In the genomic region with DNA sequence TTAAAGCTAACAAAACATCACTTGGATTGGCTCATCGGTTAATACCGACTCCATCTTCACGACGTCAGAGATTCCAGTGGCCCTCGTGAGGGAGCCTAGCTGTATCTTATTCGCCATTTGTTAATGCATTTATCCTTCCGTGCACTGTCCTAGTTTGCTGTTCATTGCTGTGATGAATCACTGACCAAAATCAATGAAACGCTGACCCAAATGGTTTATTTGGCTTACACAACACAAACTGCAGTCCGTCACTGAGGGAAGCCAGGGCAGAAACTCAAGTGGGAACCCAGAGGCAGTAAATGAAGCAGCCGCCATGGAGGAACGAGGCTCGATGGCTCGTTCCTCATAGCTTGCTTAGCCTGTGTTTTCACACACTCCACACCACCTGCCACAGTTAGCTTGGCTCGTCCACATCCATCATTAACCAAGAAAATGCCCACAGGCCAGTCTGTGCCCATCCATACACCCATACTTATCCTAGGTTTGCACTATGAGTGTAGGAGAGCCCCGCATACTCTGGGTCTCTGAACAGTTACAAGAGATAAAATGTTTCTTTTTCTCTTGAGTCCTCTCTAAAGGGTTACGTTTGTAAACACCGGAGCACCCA, we compare ENCODE assay signal across 26 mouse cellular contexts.
DNase-seq lines count a peak whose midpoint lies in the region; ATAC-seq and TF ChIP-seq lines count a peak whose summit lies in the region.
"Had no signal": no experiment of that assay in that cellular context is flagged by ENCODE, and none has a peak within 500 bp of the region (broad histone marks: within the 10 kb centered on the region; RNA-seq: fewer than 3 reads in every experiment).

No protein-coding gene starts in this region.

- peak; percentile 24; the same call in 1 of the 2 replicates for ATAC-seq in frontal cortex, adult (ENCODE audit: low TSS enrichment)
- no peak for ATAC-seq in liver, postnatal 0 days
- no peak for ATAC-seq in midbrain, embryonic 16.5 days
- ATAC-seq: intestine, embryonic 15.5 days had no signal

- H3K36me3 ChIP-seq in liver, adult 2 months (ENCODE audit: control insufficient read depth, insufficient read depth, low read length) = no peaks in the 10 kb centered on the region
- no peaks in the 10 kb centered on the region for H3K36me3 ChIP-seq in liver, postnatal 0 days (replicated peaks; ENCODE audit: insufficient read depth, low read length)
- no peaks in the 10 kb centered on the region for H3K36me3 ChIP-seq in midbrain, embryonic 16.5 days (ENCODE audit: control insufficient read depth, insufficient read depth, low read length)
- H3K36me3 ChIP-seq: embryonic facial prominence, embryonic 12.5 days; G1E; heart, embryonic 12.5 days; hindbrain, embryonic 10.5 days; intestine, embryonic 15.5 days; limb, embryonic 13.5 days; liver, embryonic 13.5 days had no signal

- no peaks in the 10 kb centered on the region for H3K27me3 ChIP-seq in liver, adult 2 months (ENCODE audit: control insufficient read depth, insufficient read depth, low read length)
- H3K27me3 ChIP-seq in liver, postnatal 0 days (ENCODE audit: insufficient read depth, low read length) = no peaks in the 10 kb centered on the region
- no peaks in the 10 kb centered on the region for H3K27me3 ChIP-seq in midbrain, embryonic 16.5 days (ENCODE audit: control insufficient read depth, insufficient read depth, low read depth, low read length)
- H3K27me3 ChIP-seq: CH12.LX; embryonic facial prominence, embryonic 12.5 days; heart, embryonic 12.5 days; intestine, embryonic 15.5 days; limb, embryonic 13.5 days; liver, embryonic 13.5 days; megakaryocyte, embryonic 14.5 days had no signal

- H3K9ac ChIP-seq in liver, adult 2 months (ENCODE audit: low read depth, low read length) = no peak overlapping the region
- no peak overlapping the region for H3K9ac ChIP-seq in liver, postnatal 0 days (replicated peaks)
- H3K9ac ChIP-seq in midbrain, embryonic 16.5 days (ENCODE audit: low read depth, low read length) = no peak overlapping the region
- H3K9ac ChIP-seq: embryonic facial prominence, embryonic 12.5 days; heart, embryonic 12.5 days; intestine, embryonic 15.5 days; limb, embryonic 13.5 days; liver, embryonic 13.5 days; lung, embryonic 14.5 days had no signal

- intact Hi-C loops in gastrocnemius, postnatal 36 days (cut with DNase I) = no loop called here

- no peak for TF ChIP-seq EP300 in liver, postnatal 0 days (IDR thresholded peaks at IDR 0.05; ENCODE audit: low read depth)

- no peak overlapping the region for H3K4me3 ChIP-seq in liver, adult 2 months (ENCODE audit: insufficient read depth, low read depth, low read length)
- no peak overlapping the region for H3K4me3 ChIP-seq in liver, postnatal 0 days (ENCODE audit: low read depth, low read length)
- H3K4me3 ChIP-seq in midbrain, embryonic 16.5 days (ENCODE audit: low read depth, low read length) = no peak overlapping the region
- H3K4me3 ChIP-seq: embryonic facial prominence, embryonic 12.5 days; heart, embryonic 12.5 days; hindbrain, embryonic 10.5 days; intestine, embryonic 15.5 days; limb, embryonic 13.5 days; liver, embryonic 13.5 days; megakaryocyte, embryonic 14.5 days had no signal

- TF ChIP-seq CTCF in liver, adult 2 months (IDR thresholded peaks at IDR 0.05; ENCODE audit: low read depth, low read length) = no peak
- no peak for TF ChIP-seq CTCF in liver, postnatal 0 days (IDR thresholded peaks at IDR 0.05; ENCODE audit: low read depth)

- TF ChIP-seq POLR2A in liver, adult 2 months (IDR thresholded peaks at IDR 0.05; ENCODE audit: extremely low read depth, insufficient read depth, low read length) = no peak

- no peak overlapping the region for H3K4me2 ChIP-seq in liver, postnatal 0 days (ENCODE audit: low read depth, low read length)
- no peak overlapping the region for H3K4me2 ChIP-seq in midbrain, embryonic 16.5 days (ENCODE audit: low read length)
- H3K4me2 ChIP-seq: embryonic facial prominence, embryonic 12.5 days; heart, embryonic 12.5 days; intestine, embryonic 15.5 days; limb, embryonic 13.5 days; liver, embryonic 13.5 days; lung, embryonic 14.5 days had no signal

- DNase-seq in frontal cortex, postnatal 10 days (ENCODE audit: low spot score in 2 of 2) = no peak
- DNase-seq in liver, adult 2 months (ENCODE audit: extremely low read depth, low read depth, low spot score) = peak; percentile 20
- DNase-seq in liver, postnatal 0 days = no peak
- DNase-seq in brain, adult 2 months (ENCODE audit: low read depth, low spot score) = peak; percentile 29
- DNase-seq in gastrocnemius, postnatal 36 days = no peak
- DNase-seq: adrenal gland, adult 2 months; B cell, adult 2 months; cerebellum, adult 8-10 months; heart, postnatal 10 days; kidney, adult 8-10 months; kidney, postnatal 14 days; liver, embryonic 13.5 days; lung, embryonic 14.5 days; lung, postnatal 36 days; right cerebral cortex, postnatal 14 days had no signal

- H3K27ac ChIP-seq in liver, adult 2 months (replicated peaks; ENCODE audit: insufficient read depth, low read depth, low read length) = no peak overlapping the region
- H3K27ac ChIP-seq in liver, postnatal 0 days (ENCODE audit: low read depth) = no peak overlapping the region
- H3K27ac ChIP-seq in midbrain, embryonic 16.5 days (ENCODE audit: low read length) = peak overlapping the region; percentile 66
- H3K27ac ChIP-seq: embryonic facial prominence, embryonic 12.5 days; hindbrain, embryonic 10.5 days; intestine, embryonic 15.5 days; limb, embryonic 13.5 days; liver, embryonic 13.5 days; stomach, postnatal 0 days had no signal

- no peaks in the 10 kb centered on the region for H3K79me2 ChIP-seq in liver, adult 2 months (ENCODE audit: control insufficient read depth, insufficient read depth, low read length)

- H3K9me3 ChIP-seq in liver, postnatal 0 days (ENCODE audit: low read length) = no peaks in the 10 kb centered on the region
- H3K9me3 ChIP-seq in midbrain, embryonic 16.5 days (replicated peaks; ENCODE audit: control insufficient read depth, low read length, poor library complexity, severe bottlenecking) = no peaks in the 10 kb centered on the region
- H3K9me3 ChIP-seq: embryonic facial prominence, embryonic 12.5 days; hindbrain, embryonic 10.5 days; intestine, embryonic 15.5 days; limb, embryonic 13.5 days; liver, embryonic 13.5 days had no signal

- no peaks in the 10 kb centered on the region for H3K4me1 ChIP-seq in liver, adult 2 months (ENCODE audit: control insufficient read depth, insufficient read depth, low read length)
- H3K4me1 ChIP-seq in liver, postnatal 0 days (ENCODE audit: insufficient read depth) = no peaks in the 10 kb centered on the region
- H3K4me1 ChIP-seq in midbrain, embryonic 16.5 days (ENCODE audit: control insufficient read depth, insufficient read depth, low read length) = peaks cover 17% of the 10 kb centered on the region
- H3K4me1 ChIP-seq: embryonic facial prominence, embryonic 12.5 days; heart, embryonic 12.5 days; intestine, embryonic 15.5 days; liver, embryonic 13.5 days; megakaryocyte, embryonic 14.5 days had no signal

- WGBS in liver, adult 2 months = 76% methylated on average over 17 of the region's 17 CpGs
- WGBS in liver, postnatal 0 days (ENCODE audit: insufficient replicate concordance) = 85% methylated on average over 17 of the region's 17 CpGs
- 80% methylated on average over 17 of the region's 17 CpGs for WGBS in midbrain, embryonic 16.5 days

Comparison
In these comparisons a context has a peak if more than half of its experiments do, and no peak if none do; other contexts are left out.
1. DNase-seq: peak in liver, adult 2 months (single experiment) and brain, adult 2 months (single experiment); none in frontal cortex, postnatal 10 days (0 of 2), liver, postnatal 0 days (single experiment) and gastrocnemius, postnatal 36 days (0 of 2).